Comparison of ENCODE assay signal across 24 mouse cellular contexts in genomic region chr4:82864974-82865699, GRCm38 (mm10). TPM values are rescaled to one million over a fixed set of nuclear protein-coding genes. Genes with fewer than 3 reads are reported as not detected.
"Had no signal": no experiment of that assay in that cellular context is flagged by ENCODE, and none has a peak within 500 bp of the region (broad histone marks: within the 10 kb centered on the region; RNA-seq: fewer than 3 reads in every experiment).

No protein-coding gene starts in this region.

- H3K36me3 ChIP-seq: liver, embryonic 12.5 days; lung, embryonic 15.5 days; midbrain, embryonic 12.5 days; neural tube, embryonic 13.5 days; neural tube, embryonic 15.5 days had no signal

- ATAC-seq: liver, embryonic 12.5 days; midbrain, embryonic 16.5 days had no signal

- H3K27me3 ChIP-seq: liver, embryonic 12.5 days; lung, embryonic 15.5 days; midbrain, embryonic 12.5 days; neural tube, embryonic 13.5 days; neural tube, embryonic 15.5 days had no signal

- H3K4me3 ChIP-seq: liver, embryonic 12.5 days; lung, embryonic 15.5 days; midbrain, embryonic 12.5 days; neural tube, embryonic 13.5 days; neural tube, embryonic 15.5 days had no signal

- H3K4me2 ChIP-seq: liver, embryonic 12.5 days; lung, embryonic 15.5 days; midbrain, embryonic 12.5 days; neural tube, embryonic 13.5 days; neural tube, embryonic 15.5 days had no signal

- H3K4me1 ChIP-seq: liver, embryonic 12.5 days; lung, embryonic 15.5 days; neural tube, embryonic 15.5 days had no signal

- H3K9ac ChIP-seq: liver, embryonic 12.5 days; liver, embryonic 14.5 days; lung, embryonic 15.5 days; midbrain, embryonic 12.5 days; neural tube, embryonic 13.5 days; neural tube, embryonic 15.5 days had no signal

- H3K27ac ChIP-seq: liver, embryonic 12.5 days; liver, embryonic 14.5 days; lung, embryonic 15.5 days; midbrain, embryonic 12.5 days; neural tube, embryonic 13.5 days; neural tube, embryonic 15.5 days had no signal

- DNase-seq: lung, adult 18-20 months; lung, postnatal 10 days; lung, postnatal 4 days; midbrain, embryonic 14.5 days; retina, postnatal 1 day; right cerebral cortex, adult 18-20 months; right cerebral cortex, postnatal 25 days; right cerebral cortex, postnatal 4 days; spleen, adult 18-20 months; thymus, adult 18-20 months; thymus, postnatal 14 days; thymus, postnatal 36 days had no signal

- H3K9me3 ChIP-seq: liver, embryonic 12.5 days; lung, embryonic 15.5 days; midbrain, embryonic 12.5 days; neural tube, embryonic 13.5 days; neural tube, embryonic 15.5 days had no signal

RNA-seq across cellular contexts. Expression of gene Cer1, which starts 19.8 kb away (rescaled TPM):
- total RNA-seq: monocyte, adult 5-6 weeks had no signal
- polyA plus RNA-seq: liver, embryonic 12.5 days; liver, embryonic 14.5 days; liver, embryonic 16.5 days; midbrain, embryonic 12.5 days; midbrain, embryonic 14.5 days; midbrain, embryonic 16.5 days; small intestine, adult 2 months; stomach, embryonic 14.5 days; thymus, postnatal 0 days had no signal
